Mouse (Mus musculus) erythroid progenitor cell, adult 5-6 weeks (primary cell): ENCODE results near the gene Traf7. TPM values are rescaled to one million over a fixed set of nuclear protein-coding genes. Genes with fewer than 3 reads are reported as not detected.

ENCODE experiments used
- ATAC-seq: replicated peaks from 2 replicates; pipeline ENCODE4 v1.8.0; 2016; ENCODE audit warnings: moderate number of reproducible peaks, mild to moderate bottlenecking, moderate TSS enrichment, inconsistent platforms; ENCODE audit not compliant: poor library complexity, low FRiP score, severe bottlenecking
- total RNA-seq, 2 experiments: library from RNA; stranded (forward) in 1 of 2; stranded (reverse) in 1 of 2; fragments of 150-400 nt in 1 of 2; fragments of 186-747, 209-891 nt in 1 of 2; gene quantifications; 2 replicates each; pipeline versions ENCODE4 v1.2.3 to v1.2.4; 2015 to 2017; ENCODE audit warnings: low replicate concordance in 2 of 2

The Traf7 gene
- total RNA-seq, 2 experiments from 2014 or later: 54.1 to 83.1 TPM

DNA sequence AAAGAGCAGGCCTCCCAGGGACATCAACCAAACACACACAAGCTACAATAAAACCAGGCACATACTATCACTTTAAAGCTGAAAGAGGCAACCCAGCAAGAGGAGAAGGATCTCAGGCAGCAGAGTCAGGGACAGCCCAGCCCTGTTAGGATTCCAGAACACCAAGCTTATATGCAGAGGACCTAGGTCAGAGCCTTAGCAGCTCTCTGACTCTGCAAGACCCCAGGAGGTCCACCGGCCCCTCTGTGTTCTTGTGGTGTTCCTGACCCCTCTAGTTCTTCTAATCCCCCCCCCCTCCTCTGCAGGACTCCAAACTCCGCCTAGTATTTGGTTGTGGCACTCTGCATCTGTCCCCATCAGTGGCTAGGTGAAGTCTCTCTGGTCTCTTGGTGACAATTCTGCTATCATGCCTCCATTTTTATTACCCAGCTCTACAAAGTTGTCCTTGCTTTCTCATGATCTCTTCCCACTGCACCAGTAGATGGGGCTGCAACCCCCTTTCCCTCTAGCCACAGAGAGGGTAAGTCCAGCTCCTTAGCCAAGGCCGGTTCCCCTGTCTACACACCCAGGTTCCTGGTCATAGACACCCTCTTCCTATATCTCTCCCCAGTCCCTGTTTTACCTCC, 47.4 kb downstream of the Traf7 start:
- no peak for ATAC-seq

DNA sequence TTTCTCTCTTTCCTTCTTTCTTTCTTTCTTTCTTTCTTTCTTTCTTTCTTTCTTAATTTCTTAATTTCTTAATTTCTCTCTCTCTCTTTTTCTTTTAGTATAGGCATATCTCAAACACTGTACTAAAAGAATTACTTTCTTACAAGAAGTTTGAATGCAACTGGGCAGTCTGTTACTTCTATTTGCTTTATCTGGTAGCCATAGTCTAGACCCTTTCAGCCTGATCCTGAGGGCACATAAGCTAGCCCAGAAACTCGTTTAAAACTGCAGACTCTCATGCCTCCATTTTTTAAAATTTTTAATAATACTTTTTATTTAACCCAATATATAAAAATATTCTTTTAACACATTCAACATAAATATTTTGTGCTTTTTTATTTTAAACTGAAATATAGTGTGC, 48.3 kb downstream of the Traf7 start:
- ATAC-seq: no peak

DNA sequence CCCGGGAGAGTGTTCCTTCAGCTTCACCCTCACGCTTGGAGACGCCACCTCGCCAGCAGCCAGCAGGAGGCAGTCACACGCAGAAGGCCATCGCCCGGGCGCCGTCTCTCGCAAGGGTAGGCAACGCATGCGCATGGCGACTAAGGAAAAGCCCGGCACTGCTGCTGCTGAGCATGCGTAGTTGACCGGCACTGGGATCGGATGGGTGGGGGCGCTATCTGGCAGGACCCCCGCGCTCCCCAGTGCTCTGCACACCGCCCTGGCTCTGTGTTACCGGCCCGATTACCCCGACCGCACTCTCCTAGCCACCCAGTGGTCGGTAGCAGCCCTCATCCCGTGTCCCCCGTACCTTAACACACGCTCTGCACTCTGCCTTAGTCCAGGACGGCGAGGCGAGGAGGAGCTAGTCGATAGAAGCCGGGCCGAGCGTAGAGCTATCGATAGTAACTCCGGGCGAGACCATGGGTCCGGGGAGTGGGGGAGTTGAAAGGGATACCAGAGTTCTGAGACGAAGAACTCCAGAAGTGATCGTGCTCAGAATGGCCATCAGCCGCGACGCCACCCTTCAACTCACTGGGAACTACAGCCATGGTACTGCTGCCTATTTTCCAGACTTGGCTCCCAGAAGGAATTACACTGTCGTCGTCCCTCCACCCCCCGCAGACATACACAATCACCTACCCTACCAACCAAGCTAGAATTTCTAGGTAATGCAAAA, 48.9 kb downstream of the Traf7 start, which contains the start of gene Mlst8:
Mlst8 (minus strand) TSS at position 416 of the 718 bp plus-strand sequence.
- peak; percentile 91 for ATAC-seq

DNA sequence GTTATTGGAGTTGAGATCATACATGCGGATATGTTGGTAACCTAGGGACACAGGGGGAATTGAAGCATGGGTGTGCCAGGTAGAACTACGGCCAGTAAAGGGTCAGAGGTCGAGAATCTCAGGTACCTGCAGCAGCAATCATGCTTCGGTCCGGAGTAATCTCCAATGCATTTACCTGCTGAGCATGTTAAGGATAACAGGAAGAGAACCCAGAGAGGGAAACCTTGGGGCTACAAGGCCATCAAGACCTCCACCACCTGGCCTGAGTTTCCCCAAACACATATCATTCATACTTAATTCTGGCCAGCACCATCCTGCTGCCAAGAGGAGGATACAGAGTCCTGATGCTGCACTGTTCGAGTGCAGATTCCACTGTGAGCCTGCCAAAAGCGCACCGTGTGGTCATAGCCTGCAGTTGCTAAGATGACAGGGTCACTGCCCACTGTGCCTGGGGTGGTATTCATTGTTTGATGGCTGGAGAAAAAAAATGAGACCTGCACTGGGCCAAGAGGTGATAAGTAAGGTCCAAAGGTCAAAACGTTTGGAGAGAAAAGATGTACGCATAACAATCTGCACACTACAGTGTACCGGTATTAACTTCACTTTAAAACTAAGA, 49.6 kb downstream of the Traf7 start:
- ATAC-seq: no peak; the same call in 1 of the 2 replicates

DNA sequence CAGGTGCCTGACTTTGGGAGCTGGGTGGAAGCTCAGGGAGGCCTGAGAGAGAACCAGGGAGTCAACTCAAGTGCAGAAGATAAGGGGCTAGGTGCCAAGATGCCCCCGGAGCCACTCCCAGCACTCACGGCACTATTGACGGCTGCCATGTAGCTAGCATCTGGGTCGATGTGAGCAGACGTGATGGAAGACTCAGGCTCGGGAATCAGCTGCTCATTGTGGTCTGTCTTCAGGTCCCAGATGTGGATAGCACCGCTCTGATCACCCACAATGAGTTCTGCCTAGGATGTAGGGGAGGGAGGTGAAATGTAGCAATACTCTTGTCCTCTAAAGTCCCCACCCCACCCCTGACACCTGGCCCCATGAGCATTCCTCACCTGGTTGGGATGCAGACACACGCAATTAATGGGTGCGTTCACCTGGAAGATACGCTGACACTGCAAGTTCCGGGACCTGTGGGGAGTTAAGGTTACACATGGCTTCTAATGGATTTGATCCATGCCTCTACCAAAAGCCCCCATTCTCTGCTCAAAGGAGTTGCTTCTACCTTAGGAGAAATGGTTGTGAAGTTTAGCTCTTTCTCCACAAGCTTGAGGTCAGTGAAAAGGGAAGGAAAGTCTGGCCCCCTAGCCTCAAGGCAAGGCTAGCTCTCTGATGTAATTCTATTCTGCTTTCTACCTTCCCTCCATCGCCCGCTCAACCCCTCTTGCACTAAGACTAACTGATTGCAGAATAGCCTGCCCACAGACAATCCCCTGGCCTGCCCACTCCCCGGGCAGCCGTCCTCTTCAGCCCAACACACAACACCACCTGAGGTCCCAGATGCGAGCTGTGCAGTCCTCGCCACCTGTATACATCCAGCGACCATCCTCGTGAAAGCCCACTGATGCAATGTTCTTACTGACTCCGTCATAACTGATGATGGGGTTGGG, 50.4 kb downstream of the Traf7 start:
- ATAC-seq: no peak

DNA sequence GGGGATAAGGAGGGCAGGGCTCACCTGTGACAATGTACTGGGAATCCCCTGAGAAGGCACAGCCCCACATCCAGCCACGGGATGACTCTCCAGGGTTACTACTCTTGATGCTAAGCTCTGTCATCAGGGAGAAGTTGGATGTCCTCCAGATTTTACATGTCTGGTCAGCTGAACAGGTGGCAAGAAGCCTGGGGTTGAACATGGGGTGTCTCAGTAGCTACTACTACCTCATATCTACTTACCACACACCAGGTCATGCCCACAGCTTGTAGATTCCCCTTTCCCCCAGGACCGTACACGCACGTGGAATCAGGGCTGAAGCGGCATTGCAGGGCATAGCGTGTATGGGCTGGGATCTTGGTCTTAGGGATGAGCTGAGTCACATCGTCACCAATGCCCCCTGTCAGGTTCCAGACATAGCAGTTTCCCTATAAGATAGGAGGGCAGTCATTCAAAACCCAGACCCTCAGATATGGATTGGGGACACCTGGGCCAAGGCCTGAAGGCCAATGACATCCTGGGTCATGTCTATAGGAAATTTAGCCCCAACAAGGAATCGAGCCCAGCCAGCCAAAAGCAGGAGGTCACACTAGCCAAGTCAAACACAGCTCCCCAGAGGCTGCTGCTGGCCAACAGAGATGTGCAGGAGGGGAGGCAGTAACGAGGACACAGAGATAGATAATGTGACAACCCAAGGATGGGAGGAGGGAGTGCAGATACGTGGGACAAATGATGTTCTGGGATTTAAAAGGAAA, 51.5 kb downstream of the Traf7 start:
- no peak for ATAC-seq

DNA sequence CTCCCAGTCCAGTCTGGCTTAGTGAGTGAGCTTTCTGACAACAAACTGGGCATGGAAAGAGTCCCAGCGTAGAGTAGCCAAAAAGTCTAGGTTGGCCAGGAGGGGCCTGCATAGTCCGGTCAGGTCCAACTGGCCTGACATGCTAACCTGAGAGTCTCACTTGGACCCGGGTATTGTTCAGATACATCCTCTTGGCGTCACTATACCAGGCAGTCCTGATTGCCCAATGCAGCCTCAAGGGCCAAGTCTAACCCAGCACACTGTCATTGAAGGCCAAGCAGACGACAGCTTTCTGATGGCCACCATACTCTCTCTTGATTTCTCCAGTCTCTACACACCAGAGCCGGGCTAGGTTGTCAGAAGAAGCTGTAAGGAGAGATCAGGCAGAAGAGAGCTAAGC, 52.2 kb downstream of the Traf7 start:
- no peak for ATAC-seq

DNA sequence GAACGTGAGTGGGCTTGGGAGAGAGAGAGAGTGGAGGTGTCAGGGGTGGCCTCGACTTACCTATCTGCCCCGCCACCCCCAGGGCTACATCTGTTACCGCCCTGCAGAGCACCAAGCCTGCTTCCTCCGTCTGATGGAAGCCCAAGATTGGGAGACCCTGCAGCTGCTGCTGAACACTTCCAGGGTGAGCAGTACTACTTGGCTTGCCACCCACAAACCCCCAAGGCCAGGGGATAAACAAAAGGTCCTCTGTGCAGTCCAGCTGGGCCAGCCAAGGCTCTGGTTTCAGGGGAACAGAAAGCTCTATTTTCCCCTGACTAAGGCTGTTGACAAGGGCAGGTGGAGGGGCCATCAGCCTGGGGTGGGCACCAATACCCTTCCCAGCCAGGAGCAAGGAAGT, 53.2 kb downstream of the Traf7 start:
- no peak for ATAC-seq

DNA sequence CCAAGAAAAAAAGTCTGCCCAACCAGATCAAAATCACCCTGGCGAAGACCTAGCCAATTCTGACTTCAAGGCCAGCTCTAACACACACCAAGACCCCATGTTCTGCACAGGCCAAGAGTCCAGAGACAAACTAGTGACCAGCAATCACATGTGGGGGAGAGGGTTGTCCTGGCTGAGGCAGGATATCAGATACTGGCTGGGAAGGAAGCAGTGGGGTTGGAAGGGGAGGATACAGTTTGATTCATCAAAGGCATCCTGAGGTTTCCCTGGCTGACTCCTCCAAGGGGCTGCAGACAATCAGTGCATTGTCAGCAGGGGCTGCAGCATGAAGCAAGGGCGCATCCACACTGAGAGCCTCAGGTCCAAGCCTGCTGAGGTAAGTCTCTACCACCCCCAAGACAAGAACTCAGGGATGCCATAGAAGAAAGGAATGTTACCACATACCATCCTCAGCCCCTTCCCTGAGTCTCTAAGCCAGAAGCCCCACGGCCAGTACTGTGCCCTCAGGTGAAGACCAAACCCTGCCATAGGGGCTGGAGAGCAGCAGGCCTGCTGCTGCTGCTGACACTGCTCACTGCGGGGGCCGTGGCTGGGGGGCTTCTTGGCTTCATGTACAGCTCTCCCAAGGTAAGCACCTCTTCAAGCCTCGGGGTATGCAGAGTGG, 54.0 kb downstream of the Traf7 start, which contains the start of gene Bricd5:
Bricd5 (plus strand) TSS at position 273 of the 664 bp plus-strand sequence.
- ATAC-seq: no peak

DNA sequence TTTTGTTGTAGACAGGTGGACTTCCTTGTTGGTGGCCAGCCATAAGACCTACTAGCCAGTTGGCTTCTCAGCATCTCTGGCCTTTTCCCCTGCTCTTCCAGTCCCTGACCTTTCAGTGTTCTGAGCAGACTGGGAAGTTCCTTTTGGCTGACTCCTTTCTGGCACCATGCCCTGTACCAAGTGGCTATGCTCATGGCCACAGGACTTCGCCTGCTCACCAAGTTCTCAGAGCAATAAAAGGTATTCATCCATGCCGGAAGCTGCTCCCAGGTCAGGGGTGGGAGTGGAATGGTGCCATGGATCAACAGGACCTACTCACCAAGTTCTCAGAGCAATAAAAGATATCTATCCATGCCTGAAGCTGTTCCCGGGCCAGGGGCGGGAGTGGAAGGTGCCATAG, 55.2 kb downstream of the Traf7 start:
- ATAC-seq: no peak

DNA sequence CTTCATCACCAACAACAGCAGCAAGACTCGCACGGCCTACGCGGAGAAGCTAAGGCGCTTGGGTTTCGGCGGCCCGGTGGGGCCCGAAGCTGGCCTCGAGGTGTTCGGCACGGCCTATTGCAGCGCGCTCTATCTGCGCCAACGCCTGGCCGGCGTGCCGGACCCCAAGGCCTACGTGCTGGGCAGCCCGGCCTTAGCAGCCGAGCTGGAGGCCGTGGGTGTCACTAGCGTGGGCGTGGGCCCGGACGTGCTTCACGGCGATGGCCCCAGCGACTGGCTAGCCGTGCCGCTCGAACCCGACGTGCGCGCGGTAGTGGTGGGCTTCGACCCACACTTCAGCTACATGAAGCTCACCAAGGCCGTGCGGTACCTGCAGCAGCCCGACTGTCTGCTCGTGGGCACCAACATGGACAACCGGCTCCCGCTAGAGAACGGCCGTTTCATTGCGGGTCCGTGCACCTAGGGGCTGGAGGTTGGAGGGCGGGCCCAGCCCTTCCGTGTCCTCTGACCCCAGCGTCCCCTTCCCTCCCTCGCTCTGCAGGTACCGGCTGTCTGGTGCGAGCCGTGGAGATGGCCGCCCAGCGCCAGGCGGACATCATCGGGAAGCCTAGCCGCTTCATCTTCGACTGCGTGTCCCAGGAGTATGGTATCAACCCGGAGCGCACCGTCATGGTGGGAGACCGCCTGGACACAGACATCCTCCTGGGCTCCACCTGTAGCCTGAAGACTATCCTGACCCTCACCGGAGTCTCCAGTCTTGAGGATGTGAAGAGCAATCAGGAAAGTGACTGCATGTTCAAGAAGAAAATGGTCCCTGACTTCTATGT, 56.8 kb downstream of the Traf7 start:
- ATAC-seq: peak; percentile 11; the same call in 1 of the 2 replicates

DNA sequence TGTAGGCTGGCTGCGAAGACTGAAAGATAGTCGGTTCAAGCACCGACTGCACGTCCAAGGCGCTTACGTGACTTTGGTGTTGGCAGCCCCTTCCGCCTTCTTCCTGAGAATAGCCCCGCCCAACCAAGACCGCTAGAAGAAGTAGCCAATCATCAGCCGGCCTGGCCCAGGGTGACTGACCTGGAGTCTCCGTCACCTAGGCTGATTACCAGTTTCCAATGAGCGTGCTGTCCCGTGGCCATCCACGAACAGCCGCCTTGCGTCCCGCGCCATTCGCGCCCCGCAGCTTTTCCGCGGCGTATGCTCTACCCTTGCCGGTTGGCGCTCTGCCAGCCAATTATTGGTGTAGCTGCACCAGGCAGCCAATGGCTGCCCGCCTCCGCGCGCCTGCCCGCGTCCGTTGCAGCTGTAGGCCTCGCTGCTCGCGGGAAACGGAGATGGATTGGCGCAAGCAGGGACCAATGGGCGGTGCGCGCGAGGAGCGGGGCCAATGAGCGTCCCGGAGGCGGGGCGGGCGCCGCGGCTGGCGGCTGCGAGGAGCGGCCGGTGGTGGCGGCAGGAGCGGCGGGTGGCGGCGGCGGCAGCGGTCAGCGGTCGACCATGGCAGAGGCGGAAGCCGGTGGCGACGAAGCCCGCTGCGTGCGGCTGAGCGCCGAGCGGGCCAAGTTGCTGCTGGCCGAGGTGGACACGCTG, 57.7 kb downstream of the Traf7 start, which contains the start of the genes E4f1 and Pgp:
E4f1 (minus strand) TSS at position 404 of the 693 bp plus-strand sequence.
Pgp (plus strand) TSS at position 483 of the 693 bp plus-strand sequence.
- ATAC-seq: peak; percentile 93

DNA sequence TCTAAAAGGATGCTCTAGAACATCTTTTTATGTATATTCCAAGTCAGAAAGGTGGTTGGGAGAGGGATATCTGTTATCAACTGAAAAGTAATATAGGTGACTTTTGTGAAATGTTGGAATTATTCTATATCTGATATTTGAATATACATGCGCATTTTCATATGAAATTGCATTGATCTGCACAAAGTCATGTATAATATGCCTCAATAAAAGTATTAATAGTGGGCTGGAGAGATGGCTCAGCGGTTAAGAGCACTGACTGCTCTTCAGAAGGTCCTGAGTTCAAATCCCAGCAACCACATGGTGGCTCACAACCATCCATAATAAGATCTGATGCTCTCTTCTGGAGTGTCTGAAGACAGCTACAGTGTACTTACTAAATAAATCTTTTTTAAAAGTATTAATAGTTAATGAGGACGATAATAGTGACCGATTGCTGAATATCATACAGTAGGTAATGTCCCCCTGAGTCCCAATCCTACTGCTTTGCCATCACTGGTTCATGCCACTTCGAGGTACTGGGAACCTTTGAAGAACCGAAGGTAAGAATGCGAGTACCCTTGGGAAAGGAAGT, 58.3 kb downstream of the Traf7 start:
- no peak for ATAC-seq

DNA sequence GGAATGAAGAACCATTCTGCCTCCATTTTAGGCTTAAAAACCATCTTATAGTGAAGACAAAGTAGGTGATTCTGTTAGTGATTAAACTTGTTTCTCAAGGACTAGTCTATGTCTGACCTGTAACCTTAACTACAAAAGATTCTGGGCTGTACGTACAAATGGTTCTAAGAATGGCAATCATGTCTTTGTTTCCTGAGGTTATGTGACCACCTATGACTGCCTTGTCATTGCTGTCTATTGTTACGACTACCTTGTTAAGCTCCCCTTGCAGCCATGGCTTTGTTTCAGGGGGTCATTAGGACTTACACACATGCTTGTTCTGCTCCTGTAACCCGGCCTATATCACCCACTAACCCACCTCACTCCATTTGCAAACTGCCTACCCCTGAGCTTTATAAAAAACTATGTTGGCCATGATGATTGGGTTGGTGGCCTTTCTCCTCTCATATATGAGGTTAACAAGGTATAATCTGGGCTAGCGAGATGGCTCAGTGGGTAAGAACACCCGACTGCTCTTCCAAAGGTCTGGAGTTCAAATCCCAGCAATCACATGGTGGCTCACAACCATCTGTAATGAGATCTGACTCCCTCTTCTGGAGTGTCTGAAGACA, 59.0 kb downstream of the Traf7 start:
- no peak for ATAC-seq

DNA sequence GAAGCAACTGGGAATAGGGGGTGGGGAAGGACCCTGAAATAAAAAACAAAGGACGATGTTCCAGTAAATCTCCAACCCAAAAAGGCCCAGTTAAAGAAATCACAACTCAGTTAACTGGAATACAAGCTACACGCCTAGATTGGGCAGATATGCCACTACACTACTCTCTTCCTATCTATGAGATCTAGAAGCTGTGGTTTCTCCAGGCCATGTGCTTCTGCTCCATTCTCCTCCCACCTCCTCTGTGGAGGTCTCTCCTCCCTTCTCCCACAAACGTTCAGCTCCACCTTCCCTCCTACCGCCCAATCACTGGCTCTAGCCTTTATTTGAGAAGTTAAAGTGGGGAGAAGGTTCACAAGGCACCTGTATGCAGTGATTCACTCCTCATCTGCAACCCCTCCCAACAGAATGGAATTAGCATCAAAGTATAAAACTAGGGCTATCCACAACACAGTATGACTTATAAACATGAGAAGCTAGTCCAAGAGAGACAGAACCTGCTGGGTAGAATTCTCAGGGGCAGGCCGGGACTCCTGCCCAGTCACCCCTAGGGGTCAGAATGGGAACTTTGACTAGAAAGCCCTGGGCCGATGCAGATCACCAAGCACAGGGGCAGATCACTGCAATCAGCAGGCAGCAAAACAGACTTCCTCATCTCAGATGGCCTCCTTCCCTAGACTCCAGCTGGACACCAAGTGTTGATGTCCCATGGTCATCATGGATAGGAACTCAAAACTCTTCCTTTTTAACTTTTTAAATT, 64.2 kb downstream of the Traf7 start:
- ATAC-seq: 0 out of 2 replicates have a peak, but pooled peaks have one; percentile 47

DNA sequence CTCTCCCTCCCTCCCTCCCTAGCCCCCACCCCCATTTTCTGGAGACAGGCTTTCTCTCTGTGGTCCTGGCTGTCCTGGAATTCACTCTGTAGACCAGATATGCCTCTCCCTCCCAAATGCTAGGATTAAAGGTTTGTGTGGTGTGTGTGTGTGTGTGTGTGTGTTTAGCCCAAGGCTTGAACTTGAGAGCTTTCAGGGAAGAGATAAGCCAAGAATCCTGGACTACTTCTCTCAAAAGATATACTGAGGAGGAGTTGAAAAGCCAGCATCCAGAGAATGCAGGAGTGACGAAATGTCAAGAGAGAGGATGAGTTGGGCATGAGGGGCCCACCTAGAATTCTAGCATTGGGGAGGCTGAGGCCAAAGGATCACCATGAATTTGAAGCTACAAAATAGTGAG, 64.8 kb downstream of the Traf7 start:
- no peak for ATAC-seq
